Mouse (Mus musculus) kidney, embryonic 16.5 days (tissue): ENCODE data around the gene Rps11. TPM values are rescaled to one million over a fixed set of nuclear protein-coding genes. Genes with fewer than 3 reads are reported as not detected.
A peak's percentile ranks its signal among the peaks of the same experiment; 100 is the strongest.

Experiments
- ATAC-seq: fragments of 200-750 bp; cut with Nextera tagmentation; 2 replicates; pipeline ENCODE4 v1.8.0; 2017; ENCODE audit warnings: moderate TSS enrichment; ENCODE audit not compliant: low FRiP score, low TSS enrichment
- H3K27ac ChIP-seq: fragments of 300-500 bp; sonication (generic); 2 replicates; pipeline ENCODE4 v1.5.1; 2014; ENCODE audit warnings: low read length
- H3K27me3 ChIP-seq: fragments of 300-500 bp; sonication (generic); 2 replicates; pipeline ENCODE4 v1.6.1; 2014; ENCODE audit warnings: low read length, control low read depth, mixed read lengths; ENCODE audit not compliant: insufficient read depth
- H3K36me3 ChIP-seq: fragments of 300-500 bp; sonication (generic); 2 replicates; pipeline ENCODE4 v1.6.1; 2014; ENCODE audit warnings: low read length, control low read depth, mixed read lengths; ENCODE audit not compliant: insufficient read depth
- H3K4me1 ChIP-seq: fragments of 300-500 bp; sonication (generic); 2 replicates; pipeline ENCODE4 v1.6.1; 2014; ENCODE audit warnings: low read length, control low read depth, mixed read lengths; ENCODE audit not compliant: insufficient read depth
- H3K4me2 ChIP-seq: fragments of 300-500 bp; sonication (generic); replicated peaks from 2 replicates; pipeline ENCODE4 v1.6.1; 2014; ENCODE audit warnings: low read depth, low read length
- H3K4me3 ChIP-seq: fragments of 300-500 bp; sonication (generic); 2 replicates; pipeline ENCODE4 v1.5.1; 2014; ENCODE audit warnings: mild to moderate bottlenecking, low read length
- H3K9ac ChIP-seq: fragments of 300-500 bp; sonication (generic); replicated peaks from 2 replicates; pipeline ENCODE4 v1.6.1; 2014; ENCODE audit warnings: low read length
- H3K9me3 ChIP-seq: fragments of 300-500 bp; sonication (generic); 2 replicates; pipeline ENCODE4 v1.6.1; 2016; ENCODE audit warnings: low read length, control low read depth
- WGBS: fragments of 180-500 bp; shearing (Covaris S2); extraction: QIAGEN DNeasy Blood & Tissue Kit; methylation state at CpG from one replicate; pipeline ENCODE4 v1.1.7; 2014; 5-methylcytosine and 5-hydroxymethylcytosine counted together
- polyA plus RNA-seq: library from polyadenylated mRNA; unstranded; fragments of >200 nt; fragmentation: Nextera tagmentation; extraction: Ambion mirVana; gene quantifications from 2 replicates; pipeline ENCODE4 v1.2.1, GENCODE M21; 2015

Gene Rps11
- polyA plus RNA-seq, 1 experiment from 2014 or later: 1,408 TPM

DNA sequence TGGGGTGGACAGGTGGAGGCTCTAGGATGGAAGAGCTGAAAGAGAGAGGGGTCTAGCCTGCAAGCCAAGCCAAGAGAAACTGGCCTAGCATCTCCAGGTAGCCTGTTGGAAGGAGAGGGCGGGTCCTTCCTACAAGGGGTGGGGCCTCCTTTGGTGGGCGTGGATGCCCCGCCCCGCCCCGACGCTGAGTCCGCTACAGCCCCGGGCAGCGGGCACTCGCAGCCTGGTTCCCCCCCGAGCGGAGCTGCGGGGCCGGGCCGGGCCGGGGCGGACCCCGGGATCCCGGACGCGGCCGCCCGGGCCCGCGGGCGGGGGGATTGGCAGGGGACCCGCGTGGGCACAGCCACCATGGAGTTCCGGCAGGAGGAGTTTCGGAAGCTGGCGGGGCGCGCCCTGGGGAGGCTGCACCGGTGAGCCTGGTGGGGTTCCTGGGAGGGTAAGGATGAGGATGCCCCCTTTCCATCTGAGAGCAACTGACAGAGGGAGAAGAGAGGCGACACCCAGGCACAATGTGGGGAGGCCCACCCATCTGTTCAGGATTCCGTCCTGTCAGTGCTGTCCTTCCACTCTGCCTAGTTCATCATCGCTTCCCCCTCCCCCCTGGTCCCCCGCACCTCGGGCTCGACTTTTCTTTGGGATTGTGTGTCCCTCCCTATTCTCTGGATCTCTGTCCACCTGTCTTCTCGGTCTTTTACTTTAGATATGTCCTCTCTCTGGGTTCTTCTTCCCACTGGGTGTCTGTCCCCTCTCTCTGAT, 39.7 kb upstream of the Rps11 start, which contains the start of gene Slc17a7:
Gene Slc17a7, plus strand, starts transcription at position 215 of the 756 bp plus-strand sequence.
- Histone ChIP-seq H3K4me2 (peak within 1 kb of the TSS; percentile 78), H3K4me3 (peak within 1 kb of the TSS; percentile 56), H3K27me3 (peaks cover 62% of the 10 kb centered on the region), H3K9ac (peak within 1 kb of the TSS; percentile 60; the same call in 1 of the 2 replicates), H3K4me1 (peaks cover 9% of the 10 kb centered on the region), H3K9me3 (peaks cover 3% of the 10 kb centered on the region), H3K27ac (no peak within 1 kb of the TSS), H3K36me3 (peaks cover 18% of the 10 kb centered on the region)
- WGBS: 1% methylated on average over 41 of the region's 41 CpGs
- ATAC-seq: peak; percentile 25; the same call in 1 of the 2 replicates

- H3K4me3 ChIP-seq: no peak overlapping the region
- no peaks in the 10 kb centered on the region for H3K9me3 ChIP-seq
- no peak overlapping the region for H3K9ac ChIP-seq
- 77% methylated on average over 9 of the region's 9 CpGs for WGBS
- peaks cover 19% of the 10 kb centered on the region for H3K36me3 ChIP-seq
- peaks cover 9% of the 10 kb centered on the region for H3K4me1 ChIP-seq
- H3K27me3 ChIP-seq: peaks cover 54% of the 10 kb centered on the region
- H3K4me2 ChIP-seq: no peak overlapping the region
- ATAC-seq: no peak
- H3K27ac ChIP-seq: no peak overlapping the region
These were observed 38.9 kb upstream of the Rps11 start for GRCm38 (mm10) chr7:45162996-45163615.

DNA sequence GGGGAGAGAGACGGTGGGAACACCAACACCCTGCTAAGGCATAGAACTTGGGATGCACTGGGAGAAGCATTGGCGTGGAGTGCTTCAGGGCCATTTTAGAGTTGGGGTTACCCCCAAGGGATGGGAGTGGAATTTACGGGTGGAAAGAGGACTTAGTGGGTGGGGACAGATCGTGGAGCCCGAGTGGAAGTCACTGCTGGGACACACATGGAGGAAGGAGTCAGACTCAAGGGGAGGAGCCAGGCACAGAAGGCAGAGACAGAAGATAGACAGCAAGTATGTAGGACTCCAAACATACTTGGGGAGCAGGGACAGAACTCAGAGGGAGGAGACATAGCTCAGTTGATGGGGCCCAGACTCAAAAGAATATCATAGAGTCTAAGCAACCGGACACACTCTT, 38.3 kb upstream of the Rps11 start:
- H3K4me1 ChIP-seq: peaks cover 9% of the 10 kb centered on the region
- peaks cover 48% of the 10 kb centered on the region for H3K27me3 ChIP-seq
- peak overlapping the region; percentile 54; the same call in 1 of the 2 replicates for H3K9ac ChIP-seq
- H3K4me3 ChIP-seq: peak overlapping the region; percentile 48
- 25% methylated on average over 6 of the region's 6 CpGs for WGBS
- peak overlapping the region; percentile 86 for H3K4me2 ChIP-seq
- H3K27ac ChIP-seq: no peak overlapping the region
- peaks cover 19% of the 10 kb centered on the region for H3K36me3 ChIP-seq
- ATAC-seq: no peak; the same call in 1 of the 2 replicates
- no peaks in the 10 kb centered on the region for H3K9me3 ChIP-seq

GRCm38 (mm10) chr7:45161612-45162473, 37.6 kb upstream of the Rps11 start:
- Histone ChIP-seq H3K4me2 (peak overlapping the region; percentile 86), H3K36me3 (peaks cover 20% of the 10 kb centered on the region), H3K27me3 (peaks cover 41% of the 10 kb centered on the region), H3K9me3 (no peaks in the 10 kb centered on the region), H3K27ac (peak overlapping the region; percentile 1; the same call in 1 of the 2 replicates), H3K4me3 (peak overlapping the region; percentile 48), H3K9ac (peak overlapping the region; percentile 54; the same call in 1 of the 2 replicates), H3K4me1 (peaks cover 9% of the 10 kb centered on the region)
- 4% methylated on average over 35 of the region's 35 CpGs for WGBS
- peak; percentile 94 for ATAC-seq

GRCm38 (mm10) chr7:45160866-45161265, 36.6 kb upstream of the Rps11 start:
- H3K9ac ChIP-seq: no peak overlapping the region
- no peak overlapping the region for H3K4me3 ChIP-seq
- peaks cover 22% of the 10 kb centered on the region for H3K36me3 ChIP-seq
- H3K4me1 ChIP-seq: peaks cover 9% of the 10 kb centered on the region
- H3K9me3 ChIP-seq: no peaks in the 10 kb centered on the region
- H3K27me3 ChIP-seq: peaks cover 32% of the 10 kb centered on the region
- no peak overlapping the region for H3K4me2 ChIP-seq
- ATAC-seq: no peak
- H3K27ac ChIP-seq: no peak overlapping the region
- WGBS: 86% methylated on average over 3 of the region's 3 CpGs

DNA sequence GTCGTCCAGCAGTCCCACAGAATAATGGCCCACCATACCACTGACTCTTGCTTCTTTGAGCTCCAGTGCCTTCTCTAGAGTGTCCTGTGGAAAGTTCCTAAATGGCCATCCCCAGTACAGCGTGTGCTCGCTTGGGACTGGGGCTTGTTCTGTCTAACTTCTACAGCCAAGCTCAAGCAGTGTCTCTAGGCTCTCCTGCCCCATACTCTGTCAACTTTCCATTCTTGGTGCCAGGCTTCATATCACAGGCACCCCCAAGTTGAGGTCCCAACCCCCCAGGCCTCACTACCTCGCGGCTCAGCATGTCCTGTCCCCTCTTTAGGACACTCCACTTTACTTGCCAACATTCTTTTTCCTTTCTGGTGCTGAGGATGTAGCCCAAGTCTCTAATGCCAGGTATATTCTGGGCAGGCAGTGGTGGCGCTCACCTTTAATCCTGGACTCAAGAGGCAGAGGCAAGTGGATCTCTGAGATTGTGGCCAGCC, 36.1 kb upstream of the Rps11 start:
- Histone ChIP-seq H3K9me3 (no peaks in the 10 kb centered on the region), H3K4me2 (no peak overlapping the region), H3K4me1 (peaks cover 9% of the 10 kb centered on the region), H3K27ac (no peak overlapping the region), H3K9ac (no peak overlapping the region), H3K27me3 (peaks cover 27% of the 10 kb centered on the region), H3K4me3 (no peak overlapping the region), H3K36me3 (peaks cover 22% of the 10 kb centered on the region)
- no peak for ATAC-seq
- WGBS: 93% methylated on average over 6 of the region's 6 CpGs

GRCm38 (mm10) chr7:45158991-45159390, 34.8 kb upstream of the Rps11 start:
- no peaks in the 10 kb centered on the region for H3K9me3 ChIP-seq

GRCm38 (mm10) chr7:45157459-45157858, 33.2 kb upstream of the Rps11 start:
- 83% methylated on average over 14 of the region's 14 CpGs for WGBS
- Histone ChIP-seq H3K4me1 (peaks cover 9% of the 10 kb centered on the region), H3K27ac (no peak overlapping the region), H3K9me3 (no peaks in the 10 kb centered on the region), H3K9ac (no peak overlapping the region), H3K4me3 (no peak overlapping the region), H3K27me3 (no peaks in the 10 kb centered on the region), H3K36me3 (peaks cover 22% of the 10 kb centered on the region), H3K4me2 (no peak overlapping the region)
- ATAC-seq: no peak

More at GRCm38 (mm10) chr7:45158991-45159390, 34.8 kb upstream of the Rps11 start:
- no peak overlapping the region for H3K4me3 ChIP-seq
- peaks cover 6% of the 10 kb centered on the region for H3K4me1 ChIP-seq
- H3K4me2 ChIP-seq: no peak overlapping the region
- ATAC-seq: no peak
- peaks cover 22% of the 10 kb centered on the region for H3K36me3 ChIP-seq
- H3K27ac ChIP-seq: no peak overlapping the region
- 91% methylated on average over 6 of the region's 6 CpGs for WGBS
- H3K9ac ChIP-seq: no peak overlapping the region
- peaks cover 14% of the 10 kb centered on the region for H3K27me3 ChIP-seq

DNA sequence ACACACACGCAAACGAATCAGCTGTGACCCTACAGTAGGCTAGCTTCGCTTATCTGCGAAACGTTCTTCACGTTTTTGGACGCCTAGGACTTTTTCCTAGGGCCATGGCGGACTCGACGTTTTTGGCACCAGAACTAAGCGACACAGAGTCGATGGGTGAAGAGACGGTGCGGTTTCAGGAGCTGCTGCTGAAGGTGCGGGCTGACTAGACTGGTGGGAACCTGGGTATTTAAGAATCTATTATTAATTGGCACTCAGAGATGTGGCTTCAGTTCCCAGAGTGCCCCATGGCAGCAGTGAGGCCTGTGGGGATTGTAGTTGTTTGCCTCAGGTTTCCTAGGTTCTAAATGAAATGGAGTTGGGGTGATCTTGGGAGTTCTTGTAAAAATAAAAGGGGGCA, 32.0 kb upstream of the Rps11 start:
- no peak for ATAC-seq
- Histone ChIP-seq H3K9me3 (no peaks in the 10 kb centered on the region), H3K4me3 (no peak overlapping the region), H3K4me1 (peaks cover 15% of the 10 kb centered on the region), H3K27me3 (no peaks in the 10 kb centered on the region), H3K36me3 (peaks cover 22% of the 10 kb centered on the region), H3K9ac (no peak overlapping the region), H3K27ac (no peak overlapping the region), H3K4me2 (no peak overlapping the region)
- WGBS: 94% methylated on average over 15 of the region's 15 CpGs
